Mouse (Mus musculus): ENCODE measurements around the gene Heca.

DNA sequence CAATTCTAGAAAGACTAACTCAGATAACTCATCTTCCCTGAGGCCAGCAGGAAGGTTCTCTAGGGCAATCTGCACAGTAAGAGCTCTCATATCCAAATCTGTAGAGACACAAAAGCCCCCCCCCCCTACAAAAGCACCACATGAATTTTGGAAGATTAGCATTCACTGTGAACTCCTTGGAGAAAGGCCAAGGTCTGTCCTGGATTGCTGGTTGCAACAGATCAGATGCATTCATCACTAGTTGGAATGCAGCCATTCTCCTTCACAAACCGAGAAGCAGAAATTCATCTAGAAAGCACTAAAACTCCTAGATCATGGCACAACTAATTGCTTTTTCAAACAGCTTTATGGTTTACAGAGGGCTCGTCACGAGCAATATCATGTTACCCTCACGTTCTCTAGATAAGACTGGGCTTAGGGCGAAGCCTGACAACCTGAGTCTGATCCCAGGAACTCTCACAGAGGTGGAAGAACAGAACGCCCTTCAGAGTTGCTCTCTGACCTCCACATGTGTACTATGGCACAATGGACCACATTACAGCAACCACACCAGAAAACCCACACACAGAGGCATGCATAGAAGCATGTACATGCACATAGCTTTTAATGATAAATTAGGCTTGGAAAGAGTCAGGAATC is 17.3 kb downstream of the Heca start:
- TF ChIP-seq CTCF (IDR thresholded peaks at IDR 0.05; ENCODE audit: control insufficient read depth, insufficient read depth, insufficient read length) = no peak
- TF ChIP-seq MYOG (IDR thresholded peaks at IDR 0.05; ENCODE audit: control insufficient read depth, extremely low read depth, insufficient read length) = no peak
- no peak for TF ChIP-seq USF1 (IDR thresholded peaks at IDR 0.05; ENCODE audit: low read depth)

Data from C2C12 (cell line).